Mouse (Mus musculus) liver, adult 10 weeks (tissue): ENCODE results near the gene Vmn1r193. TPM values are rescaled to one million over a fixed set of nuclear protein-coding genes. Genes with fewer than 3 reads are reported as not detected.

ENCODE experiments used
- polyA plus RNA-seq: library from polyadenylated mRNA; stranded (reverse); fragments of 350-450 nt; fragmentation: Illumina TruSeq; extraction: RNeasy Lipid Tissue Mini Kit (QIAGEN cat#74804); gene quantifications from one replicate; pipeline ENCODE4 v1.2.3, GENCODE M21; 2014; ENCODE audit warnings: low read depth, low replicate concordance

The Vmn1r193 gene
- not detected for polyA plus RNA-seq

GRCm38 (mm10) chr13:22223060-22223459, at the start of gene Vmn1r193:
Gene Vmn1r193 (minus strand): TSS chr13:22223160.

DNA sequence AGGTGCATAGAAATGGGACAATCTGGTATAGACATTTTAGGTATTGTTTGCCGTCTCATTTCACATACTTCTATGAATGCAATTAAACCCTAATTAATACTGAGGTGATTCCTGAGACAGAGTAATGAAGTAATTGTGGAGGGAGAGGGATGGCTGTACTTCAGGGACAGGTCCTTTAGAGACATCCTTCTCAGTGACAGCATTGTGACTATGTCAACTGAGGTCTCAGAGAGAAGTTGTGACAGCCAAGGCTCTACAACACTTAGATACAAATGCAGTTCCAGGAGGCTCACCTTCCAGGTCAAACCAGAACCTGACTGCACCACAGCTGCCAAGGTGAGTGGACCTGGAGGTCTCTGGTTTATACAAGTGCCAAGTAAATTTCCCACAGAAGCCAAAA, 47.3 kb upstream of the Vmn1r193 start, which contains the start of gene Vmn1r195:
Gene Vmn1r195 (plus strand): TSS at position 301 of the 400 bp plus-strand sequence.

DNA sequence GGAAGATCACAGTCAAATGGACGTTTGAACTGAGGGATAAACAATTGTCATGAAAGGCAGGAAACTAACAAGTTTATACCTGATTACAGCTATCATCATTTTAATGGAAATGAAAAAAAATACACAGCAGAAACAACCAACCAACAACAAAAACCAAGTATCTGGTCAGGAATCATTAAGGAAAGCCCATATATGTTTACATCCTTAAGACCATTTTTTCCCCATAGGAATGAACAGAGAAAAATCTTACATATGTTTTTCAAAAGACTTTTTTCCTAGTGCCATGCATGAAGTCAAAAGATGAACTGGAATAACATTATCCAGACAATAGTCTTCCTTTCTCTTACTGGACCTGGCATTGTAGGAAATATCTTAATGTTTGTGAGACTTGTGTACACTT, 21.0 kb upstream of the Vmn1r193 start, which contains the start of gene Vmn1r194:
Gene Vmn1r194 (plus strand): TSS at position 301 of the 400 bp plus-strand sequence.

GRCm38 (mm10) chr13:22191041-22191440, 31.9 kb downstream of the Vmn1r193 start, which contains the start of gene Vmn1r192:
Gene Vmn1r192 (minus strand): TSS chr13:22191141.

DNA sequence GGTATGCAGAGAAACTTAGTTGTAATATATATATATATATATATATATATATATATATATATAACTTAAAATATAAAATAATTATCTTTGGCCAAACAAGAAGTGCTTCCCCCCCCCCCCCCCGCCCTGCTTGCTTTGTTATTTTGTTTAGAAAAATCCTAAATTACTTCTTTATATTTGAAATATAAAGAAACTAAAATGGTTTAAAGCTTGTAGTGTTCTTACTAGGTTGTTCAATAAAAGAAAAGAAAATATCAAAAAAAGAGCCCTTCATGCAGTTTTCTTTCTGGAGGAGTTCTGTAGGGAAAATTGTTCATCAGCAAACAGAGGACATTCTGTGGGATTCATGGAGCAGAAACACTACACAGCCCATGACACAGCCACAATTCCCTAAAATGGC, 39.1 kb downstream of the Vmn1r193 start, which contains the start of gene Vmn1r191:
Gene Vmn1r191 (minus strand): TSS at position 101 of the 400 bp plus-strand sequence.

Other genes with a start within 250 kb of the Vmn1r193 start
- not detected for gene Pom121l2, start 242.0 kb downstream of the Vmn1r193 start, polyA plus RNA-seq
- gene Prss16, start 213.4 kb downstream of the Vmn1r193 start, polyA plus RNA-seq, result 0.42 TPM
- gene Hist1h2ah, start 187.6 kb downstream of the Vmn1r193 start, polyA plus RNA-seq, result not detected
- gene Hist1h2bk, start 187.3 kb downstream of the Vmn1r193 start, polyA plus RNA-seq, result not detected
- 1.7 TPM for gene Hist1h4i, start 181.8 kb downstream of the Vmn1r193 start, polyA plus RNA-seq
- not detected for gene Hist1h2ag, start 180.2 kb downstream of the Vmn1r193 start, polyA plus RNA-seq
- not detected for gene Hist1h2bj, start 179.9 kb downstream of the Vmn1r193 start, polyA plus RNA-seq
- gene Vmn1r188, start 138.7 kb downstream of the Vmn1r193 start, polyA plus RNA-seq, result not detected
- not detected for gene Vmn1r189, start 117.3 kb downstream of the Vmn1r193 start, polyA plus RNA-seq
- not detected for gene Vmn1r191, start 39.2 kb downstream of the Vmn1r193 start, polyA plus RNA-seq
- gene Vmn1r192, start 32.0 kb downstream of the Vmn1r193 start, polyA plus RNA-seq, result not detected
- not detected for gene Vmn1r194, start 21.1 kb upstream of the Vmn1r193 start, polyA plus RNA-seq
- gene Vmn1r195, start 47.4 kb upstream of the Vmn1r193 start, polyA plus RNA-seq, result not detected
- gene Vmn1r196, start 66.8 kb upstream of the Vmn1r193 start, polyA plus RNA-seq, result not detected
- gene Vmn1r197, start 101.4 kb upstream of the Vmn1r193 start, polyA plus RNA-seq, result not detected
- not detected for gene Vmn1r198, start 127.2 kb upstream of the Vmn1r193 start, polyA plus RNA-seq
- gene Vmn1r199, start 156.7 kb upstream of the Vmn1r193 start, polyA plus RNA-seq, result not detected
- not detected for gene Vmn1r200, start 167.2 kb upstream of the Vmn1r193 start, polyA plus RNA-seq
- not detected for gene Vmn1r201, start 248.8 kb upstream of the Vmn1r193 start, polyA plus RNA-seq